Mouse (Mus musculus): ENCODE data around the gene Map1lc3b. TPM values are rescaled to one million over a fixed set of nuclear protein-coding genes. Genes with fewer than 3 reads are reported as not detected.

Map1lc3b gene
- polyA plus RNA-seq, 1 experiment from 2014 or later = 251 TPM

DNA sequence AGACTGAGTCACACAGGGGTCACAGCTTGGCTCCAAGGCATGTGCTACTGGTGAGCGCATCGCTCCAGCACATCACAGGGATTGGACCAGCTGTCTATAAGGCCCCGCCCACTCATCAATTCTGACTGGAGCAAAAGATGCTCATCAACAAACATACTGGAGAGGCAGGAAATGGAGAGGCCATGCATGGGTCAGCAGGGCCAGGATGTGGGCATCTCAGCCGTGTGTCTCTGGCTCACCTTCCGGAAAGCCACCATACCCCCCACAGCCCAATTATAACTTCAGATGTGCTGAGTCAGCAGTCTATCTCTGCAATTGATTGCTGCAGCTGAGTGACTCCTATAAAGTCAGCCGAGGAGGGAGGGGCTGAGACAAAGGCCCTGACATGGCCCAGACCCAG is 21.8 kb upstream of the Map1lc3b start:
- Histone ChIP-seq H3K27ac (ENCODE audit: low read length) (no peak overlapping the region), H3K36me3 (ENCODE audit: control insufficient read depth, insufficient read depth) (no peaks in the 10 kb centered on the region), H3K4me2 (ENCODE audit: low read depth, low read length) (no peak overlapping the region), H3K4me3 (ENCODE audit: low read length) (no peak overlapping the region), H3K9ac (ENCODE audit: low read length) (no peak overlapping the region), H3K9me3 (replicated peaks; ENCODE audit: control insufficient read depth, low read length) (no peaks in the 10 kb centered on the region), H3K4me1 (ENCODE audit: control insufficient read depth, insufficient read depth, low read length) (peaks cover 6% of the 10 kb centered on the region), H3K27me3 (ENCODE audit: control insufficient read depth, insufficient read depth, low read length) (no peaks in the 10 kb centered on the region)
- 72% methylated on average over 6 of the region's 6 CpGs for WGBS
- no peak for ATAC-seq (replicated peaks; ENCODE audit: extremely low read depth, insufficient read depth, low FRiP score)

DNA sequence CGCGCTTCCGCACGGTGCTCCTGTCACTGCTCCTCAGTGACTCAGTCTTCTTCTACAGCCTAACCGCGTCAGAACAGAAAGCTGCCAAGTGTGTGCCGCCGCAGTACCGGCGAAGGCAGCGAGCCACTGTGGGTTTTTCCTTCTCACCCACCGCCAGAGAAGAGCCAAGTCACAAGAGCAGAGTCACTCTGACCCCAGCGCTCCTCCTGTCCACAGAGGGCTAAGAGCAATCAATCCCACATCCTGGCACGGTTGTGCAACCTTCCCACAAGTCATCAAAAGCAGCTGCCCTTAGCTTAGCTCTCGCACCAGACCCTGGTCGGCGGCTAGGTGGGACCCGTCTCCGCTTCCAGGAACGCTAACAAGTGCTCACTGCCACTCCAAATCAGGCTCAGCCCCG is 19.8 kb upstream of the Map1lc3b start:
- no peak for ATAC-seq (replicated peaks; ENCODE audit: extremely low read depth, insufficient read depth, low FRiP score)
- H3K9me3 ChIP-seq (replicated peaks; ENCODE audit: control insufficient read depth, low read length) = no peaks in the 10 kb centered on the region
- WGBS = 66% methylated on average over 21 of the region's 21 CpGs
- no peaks in the 10 kb centered on the region for H3K36me3 ChIP-seq (ENCODE audit: control insufficient read depth, insufficient read depth)
- H3K27me3 ChIP-seq (ENCODE audit: control insufficient read depth, insufficient read depth, low read length) = no peaks in the 10 kb centered on the region
- H3K4me1 ChIP-seq (ENCODE audit: control insufficient read depth, insufficient read depth, low read length) = peaks cover 7% of the 10 kb centered on the region
- H3K4me2 ChIP-seq (ENCODE audit: low read depth, low read length) = peak overlapping the region; percentile 39
- H3K27ac ChIP-seq (ENCODE audit: low read length) = no peak overlapping the region
- peak overlapping the region; percentile 13 for H3K4me3 ChIP-seq (ENCODE audit: low read length)
- H3K9ac ChIP-seq (ENCODE audit: low read length) = no peak overlapping the region

- 68% methylated on average over 17 of the region's 17 CpGs for WGBS
- peaks cover 7% of the 10 kb centered on the region for H3K4me1 ChIP-seq (ENCODE audit: control insufficient read depth, insufficient read depth, low read length)
- H3K36me3 ChIP-seq (ENCODE audit: control insufficient read depth, insufficient read depth) = no peaks in the 10 kb centered on the region
- peak overlapping the region; percentile 13 for H3K4me3 ChIP-seq (ENCODE audit: low read length)
- no peaks in the 10 kb centered on the region for H3K27me3 ChIP-seq (ENCODE audit: control insufficient read depth, insufficient read depth, low read length)
- no peaks in the 10 kb centered on the region for H3K9me3 ChIP-seq (replicated peaks; ENCODE audit: control insufficient read depth, low read length)
- peak overlapping the region; percentile 39 for H3K4me2 ChIP-seq (ENCODE audit: low read depth, low read length)
- H3K9ac ChIP-seq (ENCODE audit: low read length) = no peak overlapping the region
- no peak overlapping the region for H3K27ac ChIP-seq (ENCODE audit: low read length)
- ATAC-seq (replicated peaks; ENCODE audit: extremely low read depth, insufficient read depth, low FRiP score) = no peak
These were observed 19.4 kb upstream of the Map1lc3b start for GRCm38 (mm10) chr8:121570801-121571200.

GRCm38 (mm10) chr8:121572121-121572520 is 18.0 kb upstream of the Map1lc3b start:
- Histone ChIP-seq H3K4me2 (ENCODE audit: low read depth, low read length) (no peak overlapping the region), H3K27me3 (ENCODE audit: control insufficient read depth, insufficient read depth, low read length) (no peaks in the 10 kb centered on the region), H3K27ac (ENCODE audit: low read length) (no peak overlapping the region), H3K36me3 (ENCODE audit: control insufficient read depth, insufficient read depth) (no peaks in the 10 kb centered on the region), H3K9me3 (replicated peaks; ENCODE audit: control insufficient read depth, low read length) (no peaks in the 10 kb centered on the region), H3K9ac (ENCODE audit: low read length) (no peak overlapping the region), H3K4me3 (ENCODE audit: low read length) (no peak overlapping the region), H3K4me1 (ENCODE audit: control insufficient read depth, insufficient read depth, low read length) (peaks cover 12% of the 10 kb centered on the region)
- ATAC-seq (replicated peaks; ENCODE audit: extremely low read depth, insufficient read depth, low FRiP score) = no peak
- WGBS = 80% methylated on average over 7 of the region's 7 CpGs

DNA sequence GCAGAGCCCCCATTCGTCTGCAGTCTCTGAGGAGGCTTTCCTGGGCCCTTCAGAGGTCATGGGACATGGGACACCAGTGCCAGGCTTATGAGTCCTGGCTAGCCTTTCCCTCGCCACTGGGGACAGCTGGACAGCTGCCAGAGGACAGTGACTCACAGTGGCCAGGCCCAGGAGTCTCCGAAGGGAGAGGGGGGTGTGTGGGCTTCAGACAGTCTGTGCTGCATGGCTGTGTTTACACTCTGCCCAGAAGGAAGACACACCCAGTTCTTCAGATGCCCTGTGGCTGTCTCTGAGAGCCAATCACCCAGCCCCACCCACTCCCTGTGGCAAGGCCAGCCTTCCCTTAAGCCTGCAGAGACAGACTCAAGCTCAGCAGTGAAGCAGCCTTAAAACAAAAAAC is 16.9 kb upstream of the Map1lc3b start:
- Histone ChIP-seq H3K4me2 (ENCODE audit: low read depth, low read length) (no peak overlapping the region), H3K27me3 (ENCODE audit: control insufficient read depth, insufficient read depth, low read length) (no peaks in the 10 kb centered on the region), H3K27ac (ENCODE audit: low read length) (no peak overlapping the region), H3K9me3 (replicated peaks; ENCODE audit: control insufficient read depth, low read length) (no peaks in the 10 kb centered on the region), H3K9ac (ENCODE audit: low read length) (no peak overlapping the region), H3K36me3 (ENCODE audit: control insufficient read depth, insufficient read depth) (no peaks in the 10 kb centered on the region), H3K4me3 (ENCODE audit: low read length) (no peak overlapping the region), H3K4me1 (ENCODE audit: control insufficient read depth, insufficient read depth, low read length) (peaks cover 20% of the 10 kb centered on the region)
- peak; percentile 45; the same call in 1 of the 2 replicates for ATAC-seq (replicated peaks; ENCODE audit: extremely low read depth, insufficient read depth, low FRiP score)
- 19% methylated on average over 3 of the region's 3 CpGs for WGBS

GRCm38 (mm10) chr8:121575661-121576060 is 14.5 kb upstream of the Map1lc3b start:
- Histone ChIP-seq H3K4me2 (ENCODE audit: low read depth, low read length) (no peak overlapping the region), H3K36me3 (ENCODE audit: control insufficient read depth, insufficient read depth) (no peaks in the 10 kb centered on the region), H3K4me1 (ENCODE audit: control insufficient read depth, insufficient read depth, low read length) (peaks cover 20% of the 10 kb centered on the region), H3K9ac (ENCODE audit: low read length) (no peak overlapping the region), H3K27me3 (ENCODE audit: control insufficient read depth, insufficient read depth, low read length) (no peaks in the 10 kb centered on the region), H3K27ac (ENCODE audit: low read length) (no peak overlapping the region), H3K9me3 (replicated peaks; ENCODE audit: control insufficient read depth, low read length) (no peaks in the 10 kb centered on the region), H3K4me3 (ENCODE audit: low read length) (no peak overlapping the region)
- 80% methylated on average over 3 of the region's 3 CpGs for WGBS
- no peak for ATAC-seq (replicated peaks; ENCODE audit: extremely low read depth, insufficient read depth, low FRiP score)

DNA sequence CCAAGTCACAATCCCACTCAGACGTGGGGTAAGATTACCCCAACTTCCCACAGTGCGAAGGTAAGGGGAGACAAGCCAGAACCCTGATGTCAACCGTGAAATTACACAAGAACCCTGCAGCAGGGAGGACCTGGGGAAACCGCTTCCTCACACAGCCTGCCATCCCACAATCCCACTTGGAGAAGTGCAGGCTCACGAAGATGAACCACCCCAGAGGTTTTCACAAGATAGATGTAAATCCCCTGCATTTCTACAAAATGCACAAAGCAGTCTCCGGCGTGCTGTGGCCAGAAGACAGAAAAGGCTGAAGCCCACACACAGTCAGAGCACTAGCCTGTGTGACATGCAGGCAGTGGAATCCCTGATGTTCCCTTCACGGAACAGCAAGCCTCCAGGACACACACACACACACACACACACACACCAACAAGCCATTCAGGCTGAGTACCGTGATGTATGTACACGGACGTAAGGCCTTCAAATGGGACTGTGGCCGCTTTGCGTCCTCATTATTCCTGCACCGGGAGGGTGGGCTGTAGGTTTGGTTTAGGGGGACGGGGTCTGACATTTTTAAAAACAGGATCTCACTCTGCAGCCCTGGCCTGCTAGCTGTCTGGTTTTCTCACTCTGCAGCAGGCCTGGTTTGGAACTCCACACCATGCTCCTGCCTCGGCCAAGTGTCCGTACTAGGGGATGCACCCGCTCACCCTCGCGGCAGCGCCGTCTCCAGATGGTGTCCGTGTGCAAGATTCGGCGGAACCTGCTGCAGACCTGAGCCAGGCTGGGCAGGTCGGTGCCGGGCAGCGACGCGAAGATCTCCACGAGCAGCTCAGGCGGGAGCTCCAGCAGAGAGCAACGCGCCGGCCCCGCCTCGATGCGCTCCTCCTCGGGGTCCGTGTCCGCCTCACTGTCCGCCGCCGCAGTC is 12.1 kb upstream of the Map1lc3b start:
- Histone ChIP-seq H3K4me2 (ENCODE audit: low read depth, low read length) (peak overlapping the region; percentile 94), H3K9me3 (replicated peaks; ENCODE audit: control insufficient read depth, low read length) (no peaks in the 10 kb centered on the region), H3K36me3 (ENCODE audit: control insufficient read depth, insufficient read depth) (no peaks in the 10 kb centered on the region), H3K27ac (ENCODE audit: low read length) (peak overlapping the region; percentile 50), H3K9ac (ENCODE audit: low read length) (peak overlapping the region; percentile 94), H3K4me3 (ENCODE audit: low read length) (peak overlapping the region; percentile 93), H3K4me1 (ENCODE audit: control insufficient read depth, insufficient read depth, low read length) (peaks cover 20% of the 10 kb centered on the region), H3K27me3 (ENCODE audit: control insufficient read depth, insufficient read depth, low read length) (no peaks in the 10 kb centered on the region)
- peak; percentile 44 for ATAC-seq (replicated peaks; ENCODE audit: extremely low read depth, insufficient read depth, low FRiP score)
- WGBS = 2% methylated on average over 44 of the region's 44 CpGs

- peak; percentile 91 for ATAC-seq (replicated peaks; ENCODE audit: extremely low read depth, insufficient read depth, low FRiP score)
- H3K9me3 ChIP-seq (replicated peaks; ENCODE audit: control insufficient read depth, low read length) = no peaks in the 10 kb centered on the region
- 1% methylated on average over 55 of the region's 63 CpGs for WGBS
- H3K4me1 ChIP-seq (ENCODE audit: control insufficient read depth, insufficient read depth, low read length) = peaks cover 12% of the 10 kb centered on the region
- peak within 1 kb of the TSS; percentile 94 for H3K9ac ChIP-seq (ENCODE audit: low read length)
- H3K36me3 ChIP-seq (ENCODE audit: control insufficient read depth, insufficient read depth) = no peaks in the 10 kb centered on the region
- no peaks in the 10 kb centered on the region for H3K27me3 ChIP-seq (ENCODE audit: control insufficient read depth, insufficient read depth, low read length)
- peak within 1 kb of the TSS; percentile 50 for H3K27ac ChIP-seq (ENCODE audit: low read length)
- peak within 1 kb of the TSS; percentile 94 for H3K4me2 ChIP-seq (ENCODE audit: low read depth, low read length)
- peak within 1 kb of the TSS; percentile 93 for H3K4me3 ChIP-seq (ENCODE audit: low read length)
These were observed 11.3 kb upstream of the Map1lc3b start, which contains the start of gene Fbxo31 for GRCm38 (mm10) chr8:121578676-121579451. TSS of gene Fbxo31 (minus strand) at chr8:121578806.

GRCm38 (mm10) chr8:121580465-121580864 is 9.7 kb upstream of the Map1lc3b start:
- no peak overlapping the region for H3K4me2 ChIP-seq (ENCODE audit: low read depth, low read length)
- H3K4me3 ChIP-seq (ENCODE audit: low read length) = no peak overlapping the region
- 36% methylated on average over 9 of the region's 9 CpGs for WGBS
- peaks cover 16% of the 10 kb centered on the region for H3K4me1 ChIP-seq (ENCODE audit: control insufficient read depth, insufficient read depth, low read length)
- H3K36me3 ChIP-seq (ENCODE audit: control insufficient read depth, insufficient read depth) = no peaks in the 10 kb centered on the region
- no peaks in the 10 kb centered on the region for H3K27me3 ChIP-seq (ENCODE audit: control insufficient read depth, insufficient read depth, low read length)
- H3K9me3 ChIP-seq (replicated peaks; ENCODE audit: control insufficient read depth, low read length) = no peaks in the 10 kb centered on the region
- H3K27ac ChIP-seq (ENCODE audit: low read length) = no peak overlapping the region
- no peak for ATAC-seq (replicated peaks; ENCODE audit: extremely low read depth, insufficient read depth, low FRiP score)
- H3K9ac ChIP-seq (ENCODE audit: low read length) = no peak overlapping the region
